Mouse (Mus musculus) c-Kit-negative CD71-positive TER-119-positive erythroid progenitor cells, embryonic 14.5 days (primary cell): ENCODE measurements around the gene Pdzd8.

ENCODE experiments used
- DNase-seq: peaks from one replicate; pipeline ENCODE4 v3.0.0-alpha.2; 2013; ENCODE audit warnings: low read depth, low spot score

The Pdzd8 gene

GRCm38 (mm10) chr19:59354906-59355305, 9.3 kb upstream of the Pdzd8 start:
- DNase-seq: no peak

DNA sequence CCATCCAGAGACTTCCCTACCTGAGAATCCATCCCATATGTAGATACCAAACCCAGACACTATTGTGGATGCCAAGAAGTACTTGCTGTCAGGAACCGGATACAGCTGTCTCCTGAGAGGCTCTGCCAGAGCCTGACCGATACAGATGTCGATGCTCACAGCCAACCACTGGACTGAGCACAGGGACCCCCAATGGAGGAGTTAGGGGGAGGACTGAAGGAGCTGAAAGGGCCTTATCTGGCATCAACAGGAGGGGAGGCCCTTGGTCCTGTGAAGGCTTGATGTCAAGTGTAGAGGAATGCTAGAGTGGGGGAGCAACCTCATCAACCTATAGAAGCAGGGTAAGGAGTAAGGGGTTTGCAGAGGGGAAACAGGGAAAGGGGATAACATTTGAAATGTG, 7.2 kb upstream of the Pdzd8 start:
- DNase-seq: no peak

- DNase-seq: no peak
Observed at GRCm38 (mm10) chr19:59351151-59351889, 5.7 kb upstream of the Pdzd8 start.

DNA sequence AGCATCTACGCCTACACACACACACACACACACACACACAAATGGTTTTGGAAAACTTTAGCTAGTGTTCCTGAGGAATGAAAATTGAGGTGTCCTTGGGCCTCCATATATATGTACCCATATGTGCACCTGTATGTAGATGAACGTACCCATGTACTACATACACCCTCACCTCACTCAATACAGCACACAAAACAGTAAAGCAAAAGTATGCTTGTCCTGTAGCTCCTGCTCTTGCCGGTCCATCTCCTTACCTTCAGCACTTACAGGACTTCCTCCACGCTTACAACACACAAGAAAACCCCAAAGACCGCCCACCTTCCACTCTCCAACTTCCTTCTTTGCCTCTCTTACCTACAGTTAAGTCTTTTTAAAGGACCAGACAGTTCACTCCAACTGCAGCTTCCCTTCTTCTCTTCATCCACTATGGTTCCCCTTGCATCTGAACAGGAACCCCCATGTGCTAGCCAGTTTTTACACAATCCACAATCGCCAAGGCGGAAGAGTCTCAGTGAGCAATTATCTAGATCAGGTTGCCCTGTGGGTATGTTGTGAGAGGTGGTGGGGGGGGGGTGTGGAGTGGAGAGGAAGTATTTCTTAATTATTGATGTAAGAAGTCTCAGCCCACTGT, 4.8 kb upstream of the Pdzd8 start:
- DNase-seq: no peak

DNA sequence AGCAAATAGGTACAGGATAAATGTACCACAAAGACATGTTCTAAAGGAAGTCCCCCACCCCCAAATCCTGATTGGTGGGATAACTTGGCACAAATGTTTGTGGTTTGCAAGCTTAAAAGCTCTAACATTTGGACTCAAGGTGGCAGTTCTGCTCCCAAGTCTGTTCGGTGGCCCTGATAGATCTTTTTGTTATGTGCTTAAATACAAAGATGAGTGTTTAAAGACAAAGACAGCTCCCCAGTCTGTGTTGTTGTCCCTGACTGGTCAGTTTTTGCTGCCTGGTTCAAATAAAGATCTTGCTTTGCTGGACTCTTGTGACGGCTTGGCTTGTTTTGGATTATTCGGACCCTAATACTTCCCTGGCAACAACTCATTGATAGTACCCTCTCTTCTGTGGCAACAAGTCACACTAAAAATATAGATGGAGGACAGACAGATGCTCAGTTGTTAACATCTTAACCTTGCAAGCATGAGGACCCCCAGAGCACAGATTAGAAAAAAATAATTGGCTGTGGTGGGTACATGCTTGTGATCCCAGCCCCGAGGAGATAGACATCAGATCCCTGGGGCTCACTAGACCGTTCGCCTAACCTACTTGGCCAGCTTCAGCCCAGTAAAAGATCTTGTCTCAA, 3.9 kb upstream of the Pdzd8 start:
- DNase-seq: no peak

- DNase-seq: no peak
Observed at GRCm38 (mm10) chr19:59346325-59346724, 745 bp upstream of the Pdzd8 start.

- DNase-seq: peak; percentile 46
Observed at GRCm38 (mm10) chr19:59345081-59345657, 411 bp downstream of the Pdzd8 start.

- no peak for DNase-seq
Observed at GRCm38 (mm10) chr19:59344304-59344711, 1.3 kb downstream of the Pdzd8 start.

DNA sequence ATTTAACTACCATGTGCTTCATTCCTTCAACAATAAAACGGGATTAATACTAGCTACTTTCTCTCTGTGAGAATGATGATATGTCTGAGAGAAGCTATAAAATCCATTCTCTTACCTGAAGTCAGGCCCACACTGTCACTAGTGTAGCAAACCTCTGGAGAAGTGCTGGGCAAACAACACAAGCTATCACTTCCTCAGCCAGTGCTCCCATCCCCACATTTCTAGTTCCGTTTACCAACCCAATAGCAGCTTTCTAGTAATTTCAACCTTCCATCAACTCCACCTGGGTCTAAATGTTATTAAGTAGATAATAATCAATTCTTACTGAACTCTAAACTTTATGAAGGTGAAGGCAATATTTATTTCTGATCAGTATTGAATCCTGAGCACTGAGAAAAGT, 2.6 kb downstream of the Pdzd8 start:
- no peak for DNase-seq

GRCm38 (mm10) chr19:59339908-59340307, 5.7 kb downstream of the Pdzd8 start:
- DNase-seq: no peak

- no peak for DNase-seq
Observed at GRCm38 (mm10) chr19:59337872-59338681, 7.5 kb downstream of the Pdzd8 start.

- DNase-seq: no peak
Observed at GRCm38 (mm10) chr19:59336655-59337054, 8.9 kb downstream of the Pdzd8 start.

DNA sequence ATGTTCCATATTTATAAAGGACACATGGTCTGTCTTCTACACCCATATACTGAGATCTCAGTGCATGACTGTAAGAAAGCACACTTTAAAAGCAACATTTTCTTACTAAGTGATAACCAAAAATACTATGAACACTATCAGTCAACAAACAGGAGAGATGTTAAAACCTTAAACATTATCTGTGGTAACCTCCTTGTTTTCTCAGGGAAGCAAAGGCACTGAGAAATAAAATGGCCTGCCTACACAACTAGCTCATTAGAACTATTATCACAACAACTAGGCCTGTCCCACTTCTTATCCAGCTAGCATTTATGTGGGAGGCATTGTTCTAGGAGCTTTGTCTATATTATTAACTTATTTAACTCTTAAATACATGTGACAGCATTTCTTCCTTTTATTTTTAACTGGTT, 14.8 kb downstream of the Pdzd8 start:
- no peak for DNase-seq

DNA sequence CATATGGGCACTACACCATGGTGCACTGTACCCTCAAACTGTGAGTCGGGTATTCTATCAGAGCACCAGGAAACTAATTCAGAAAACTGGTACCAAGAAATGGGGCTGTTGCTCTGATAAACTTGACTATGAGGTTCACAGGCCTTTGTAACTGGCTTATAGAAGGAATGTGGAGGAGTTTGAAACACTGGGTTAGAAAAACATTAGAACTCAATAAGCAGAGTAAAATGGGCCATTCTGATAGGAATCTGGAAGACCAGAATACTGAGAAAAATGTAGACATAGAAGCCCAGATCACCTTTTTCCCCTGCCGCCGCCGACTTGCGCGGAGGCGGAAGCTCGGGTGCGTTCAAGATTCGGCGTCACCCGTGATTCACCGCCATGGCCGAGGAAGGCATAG, 23.6 kb downstream of the Pdzd8 start, which contains the start of gene Rps12-ps3:
Rps12-ps3 (plus strand) TSS at position 301 of the 400 bp plus-strand sequence.
- DNase-seq: no peak

DNA sequence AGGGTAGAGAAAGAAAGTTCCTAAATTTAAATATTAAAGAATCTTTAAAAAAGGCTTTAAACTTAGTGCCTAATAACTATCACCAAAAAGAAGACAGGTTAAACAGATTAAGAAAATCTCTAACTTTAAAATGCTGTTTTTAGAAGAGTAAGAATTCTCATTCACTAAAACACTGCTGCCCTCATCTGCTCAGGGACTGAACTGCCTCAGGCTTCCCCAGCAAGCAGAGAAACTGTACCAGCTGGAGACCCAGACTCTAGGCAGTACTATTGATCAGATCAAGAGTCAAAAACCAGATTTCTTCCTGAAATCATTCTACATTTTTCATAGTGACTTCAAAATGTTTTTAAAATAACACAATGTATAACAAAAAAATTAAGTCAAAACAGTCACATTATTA, 29.0 kb downstream of the Pdzd8 start:
- no peak for DNase-seq

GRCm38 (mm10) chr19:59315308-59315707, 30.3 kb downstream of the Pdzd8 start:
- no peak for DNase-seq

- DNase-seq: no peak
Observed at GRCm38 (mm10) chr19:59292183-59292839, 53.3 kb downstream of the Pdzd8 start.

DNA sequence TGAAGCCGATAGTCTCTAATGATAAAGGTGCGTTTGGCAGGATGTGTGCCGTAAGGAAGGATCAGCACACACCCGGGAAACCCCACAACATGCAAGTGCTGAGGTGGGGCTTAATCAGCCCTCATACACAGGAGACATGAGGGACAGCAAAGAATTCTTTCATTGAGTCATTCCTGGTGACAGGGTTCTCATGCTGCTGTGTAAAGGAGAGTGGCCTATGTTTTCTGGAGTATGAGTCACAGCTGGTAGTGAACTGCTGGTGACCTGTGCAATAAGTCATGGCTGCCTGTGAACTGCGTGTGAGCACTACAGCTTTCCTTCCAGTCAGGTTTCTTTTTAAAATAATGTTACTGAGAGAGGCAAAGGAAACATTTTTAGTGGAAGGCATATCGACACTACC, 55.8 kb downstream of the Pdzd8 start:
- DNase-seq: no peak

DNA sequence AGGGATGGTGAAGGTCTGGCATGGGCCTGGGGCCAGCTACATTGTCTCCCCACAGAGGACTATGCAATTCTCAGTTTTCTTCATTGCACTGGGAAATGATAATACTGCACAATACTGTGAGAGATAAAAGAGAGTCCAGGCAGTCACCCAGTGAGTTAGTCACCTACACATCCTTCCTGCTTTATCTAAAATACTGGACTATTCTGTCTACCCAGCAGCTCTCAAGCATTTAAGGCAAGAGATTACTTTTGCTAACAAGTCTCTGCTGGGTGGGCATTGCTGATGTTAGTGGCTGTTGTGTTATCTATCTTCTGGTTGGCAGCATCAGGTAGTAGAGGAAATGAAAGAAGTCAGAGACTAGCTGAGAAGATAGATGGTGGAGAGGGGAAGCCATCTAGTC, 56.5 kb downstream of the Pdzd8 start:
- no peak for DNase-seq

DNA sequence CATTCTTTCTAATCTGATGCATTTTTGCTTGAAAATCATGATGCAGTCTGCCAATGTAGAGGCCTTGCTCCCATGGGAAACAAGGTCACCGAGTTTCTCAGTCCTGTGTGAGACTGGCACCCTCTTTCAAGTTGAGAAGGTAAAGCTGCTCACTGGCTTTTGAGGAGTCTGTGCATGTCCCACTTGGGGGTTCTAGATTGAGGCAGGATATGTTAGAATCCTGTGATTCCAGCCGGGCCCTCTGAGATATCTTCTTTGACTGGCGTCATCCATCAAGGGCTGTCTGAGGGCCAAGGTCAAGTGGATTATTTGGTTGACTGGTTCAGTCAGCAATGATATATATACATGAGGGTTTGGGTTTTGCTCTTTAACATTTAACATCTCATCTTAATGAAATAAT, 63.6 kb downstream of the Pdzd8 start:
- no peak for DNase-seq

DNA sequence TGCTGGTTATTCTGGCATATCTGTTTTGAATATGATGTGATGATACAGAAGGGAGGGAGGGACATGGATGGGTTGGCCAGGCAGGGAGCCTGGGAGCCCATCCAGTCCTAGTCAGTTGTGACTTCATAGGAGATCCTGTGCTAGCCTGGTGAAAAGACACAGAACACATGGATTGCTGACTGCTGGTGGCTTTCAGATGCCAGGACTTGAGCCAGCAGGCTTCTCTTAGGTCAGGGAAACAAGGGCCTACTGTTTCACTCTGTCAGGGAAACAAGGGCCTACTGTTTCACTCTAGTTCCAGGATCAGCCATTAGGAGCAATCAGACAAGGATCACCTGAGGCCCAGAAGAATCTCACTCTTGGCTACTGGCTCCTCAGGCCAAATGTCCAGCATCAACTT, 64.7 kb downstream of the Pdzd8 start:
- no peak for DNase-seq
